Mouse (Mus musculus): Measurements from ENCODE around the gene Plxna4.

The Plxna4 gene

DNA sequence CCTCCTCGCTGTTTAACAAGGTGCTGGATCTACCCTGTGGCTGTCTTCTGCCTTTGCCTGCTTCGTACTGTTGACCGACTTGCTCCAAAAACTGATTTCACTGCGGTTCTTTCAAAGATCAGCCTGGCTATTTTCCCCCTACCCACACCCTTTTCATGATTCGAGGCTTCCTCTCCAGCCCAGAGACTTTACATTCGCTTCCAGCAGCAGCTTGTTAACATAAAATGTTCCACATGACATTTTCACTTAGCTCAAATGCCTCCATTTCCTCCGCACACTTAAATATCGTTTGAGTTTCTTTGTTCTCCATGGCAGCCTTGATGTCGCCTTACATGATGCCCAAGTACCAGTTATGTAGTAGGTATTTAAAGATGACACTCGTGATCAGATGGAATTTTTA, 336.3 kb downstream of the Plxna4 start:
- in situ Hi-C loops (cut with MboI) = no loop called here

GRCm38 (mm10) chr6:32246036-32246435, 342.0 kb downstream of the Plxna4 start:
- in situ Hi-C loops (cut with MboI) = no loop called here

GRCm38 (mm10) chr6:32243040-32243439, 345.0 kb downstream of the Plxna4 start:
- in situ Hi-C loops (cut with MboI) = no loop called here

- in situ Hi-C loops (cut with MboI) = no loop called here
These were observed 356.6 kb downstream of the Plxna4 start for GRCm38 (mm10) chr6:32231383-32231782.

DNA sequence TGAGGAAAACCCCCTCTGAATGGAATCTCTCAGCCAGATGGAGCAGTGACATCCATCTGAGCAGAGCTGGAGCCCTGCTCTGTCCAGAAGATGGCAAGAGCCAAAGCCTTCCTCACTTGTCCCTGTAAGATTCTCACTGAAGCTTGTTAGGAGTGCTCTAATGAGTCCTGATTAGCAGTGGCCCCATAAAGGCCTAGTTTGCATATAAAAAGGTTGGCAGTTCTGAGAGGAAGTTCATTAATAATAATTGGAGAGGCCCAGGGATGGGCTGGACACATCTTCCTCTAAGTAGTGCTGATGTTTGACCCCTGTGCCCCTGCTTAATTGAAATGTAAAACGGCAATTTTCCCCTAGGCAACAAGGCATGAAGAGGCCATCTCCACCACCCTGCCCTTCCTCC, 361.4 kb downstream of the Plxna4 start:
- in situ Hi-C loops (cut with MboI) = no loop called here

- in situ Hi-C loops (cut with MboI) = no loop called here
These were observed 363.8 kb downstream of the Plxna4 start for GRCm38 (mm10) chr6:32224007-32224703.

GRCm38 (mm10) chr6:32220765-32221164, 367.2 kb downstream of the Plxna4 start:
- in situ Hi-C loops (cut with MboI) = no loop called here

DNA sequence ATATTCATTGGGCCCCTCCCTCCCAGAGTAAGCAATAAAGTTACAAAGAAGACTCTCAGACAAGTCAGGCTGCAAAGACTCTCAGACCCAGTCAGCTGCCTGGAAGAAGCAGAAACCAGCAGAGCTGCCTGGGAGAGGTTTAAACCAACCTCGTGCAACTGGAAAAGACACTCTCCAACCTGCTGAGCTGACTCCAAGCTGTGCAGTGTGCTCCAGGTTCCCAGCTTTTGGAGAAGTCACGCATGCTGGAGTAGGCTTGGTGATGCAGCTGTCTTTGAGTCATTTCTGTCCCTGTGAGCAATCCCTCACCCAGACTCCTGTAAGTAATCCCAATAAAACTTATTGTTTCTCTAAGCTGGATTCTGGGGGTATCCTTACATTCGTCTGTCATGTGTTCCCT, 369.4 kb downstream of the Plxna4 start:
- in situ Hi-C loops (cut with MboI) = no loop called here

DNA sequence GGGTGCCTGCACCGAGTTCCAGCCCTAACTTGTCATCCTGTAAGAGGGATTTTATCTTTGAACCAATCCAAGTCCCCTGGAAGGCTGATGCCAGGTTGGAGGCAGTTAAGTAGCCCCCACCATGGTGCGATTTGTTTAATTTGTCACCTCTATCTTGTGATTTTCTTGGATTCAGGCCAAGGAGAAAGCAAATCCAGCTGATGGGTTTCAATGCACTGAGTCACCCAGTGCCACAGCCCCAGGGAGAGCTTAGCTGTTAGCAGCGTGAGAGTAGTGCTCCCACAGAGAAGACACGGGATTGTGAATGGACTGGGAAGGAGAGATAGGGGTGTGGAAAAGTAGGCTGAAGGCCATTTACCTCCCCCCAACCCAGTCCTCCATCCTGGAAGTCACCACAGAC, 375.6 kb downstream of the Plxna4 start:
- in situ Hi-C loops (cut with MboI) = no loop called here

- in situ Hi-C loops (cut with MboI) = no loop called here
These were observed 377.9 kb downstream of the Plxna4 start for GRCm38 (mm10) chr6:32210139-32210538.

- in situ Hi-C loops (cut with MboI) = no loop called here
These were observed 379.0 kb downstream of the Plxna4 start for GRCm38 (mm10) chr6:32208951-32209350.

DNA sequence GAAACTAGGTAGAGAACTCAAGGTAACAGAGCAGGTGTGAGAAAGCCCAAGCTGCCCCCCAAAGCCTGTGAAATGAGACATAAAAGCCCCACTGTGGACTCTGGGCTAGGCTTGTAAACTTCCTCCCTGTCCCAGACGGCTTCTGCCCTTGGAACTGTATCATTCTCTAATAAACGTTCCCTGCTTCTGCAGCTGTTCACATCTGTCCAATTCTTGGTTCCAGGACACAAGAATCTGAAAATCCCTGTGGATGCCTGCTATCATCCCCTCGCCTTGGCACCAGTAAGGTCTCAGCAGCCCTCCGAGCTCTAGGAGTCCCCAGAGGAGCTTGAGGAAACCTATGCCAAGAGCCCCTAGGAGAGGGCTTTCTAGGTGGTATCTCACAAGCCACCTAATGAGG, 383.7 kb downstream of the Plxna4 start:
- in situ Hi-C loops (cut with MboI) = no loop called here

- in situ Hi-C loops (cut with MboI) = no loop called here
These were observed 384.6 kb downstream of the Plxna4 start for GRCm38 (mm10) chr6:32203389-32203788.

DNA sequence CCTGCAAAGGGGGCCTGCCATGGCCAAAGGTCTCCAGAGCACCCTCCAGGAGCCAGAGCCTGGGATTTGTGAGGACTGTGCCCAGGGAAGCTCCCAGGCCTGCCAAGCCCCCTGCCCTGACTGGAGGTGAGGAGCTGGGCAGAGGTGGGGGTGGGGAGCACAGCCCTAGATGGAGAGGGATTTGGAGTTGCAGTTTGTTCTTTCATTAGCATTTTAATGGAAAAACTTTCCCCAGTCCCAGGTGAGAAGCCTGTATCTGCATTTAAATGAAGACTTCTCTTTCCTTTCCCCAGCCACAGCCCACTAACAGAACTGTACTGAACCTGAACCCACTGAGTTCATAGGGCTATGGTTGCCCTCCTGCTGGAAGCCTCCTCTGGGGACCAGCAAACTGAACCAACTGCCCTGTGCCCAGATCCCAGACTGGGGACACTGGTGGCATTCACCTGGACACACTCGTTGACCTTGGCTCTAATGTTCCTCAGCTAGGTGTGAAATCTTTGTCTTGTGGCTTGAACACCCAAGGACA, 385.3 kb downstream of the Plxna4 start:
- in situ Hi-C loops (cut with MboI) = no loop called here

GRCm38 (mm10) chr6:32201506-32201905, 386.5 kb downstream of the Plxna4 start:
- in situ Hi-C loops (cut with MboI) = no loop called here

DNA sequence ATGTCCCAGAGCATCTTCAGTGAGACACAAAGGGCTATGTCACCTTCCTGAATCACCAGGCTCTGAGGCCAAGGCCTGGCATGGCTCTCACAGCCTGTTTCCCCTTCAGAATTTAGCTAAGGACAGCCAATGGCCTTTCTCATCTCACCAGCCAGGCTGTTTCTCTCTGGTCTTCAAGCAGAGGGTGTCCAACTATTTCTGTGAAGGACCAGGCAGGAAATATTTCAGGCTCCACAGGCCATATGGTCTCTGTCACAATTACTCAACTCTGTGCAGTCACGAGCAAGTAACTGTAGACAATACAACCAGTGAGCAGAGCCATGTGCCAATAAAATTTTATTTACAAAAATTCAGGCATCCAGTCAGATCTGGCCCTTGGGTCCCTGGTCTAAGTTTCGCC, 388.4 kb downstream of the Plxna4 start:
- in situ Hi-C loops (cut with MboI) = no loop called here

DNA sequence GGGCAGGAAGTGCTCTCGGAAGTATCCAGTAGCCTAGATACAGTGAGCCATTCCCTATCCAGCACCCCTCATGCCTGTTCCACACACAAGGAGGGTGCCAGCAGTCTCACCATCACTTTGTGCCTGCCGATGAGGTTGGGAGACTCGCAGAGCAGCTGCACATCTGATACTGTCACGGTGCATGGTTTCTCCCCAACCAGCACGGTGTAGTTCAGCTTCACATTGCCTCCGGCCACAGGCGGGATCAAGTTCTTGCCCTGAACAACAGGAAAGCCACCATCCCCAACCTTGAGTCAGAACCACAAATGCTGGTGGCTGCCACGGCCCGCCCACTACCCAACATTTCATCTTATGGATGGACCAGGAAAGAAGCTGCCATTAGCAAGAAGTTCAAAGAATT, 391.1 kb downstream of the Plxna4 start:
- in situ Hi-C loops (cut with MboI) = no loop called here

- in situ Hi-C loops (cut with MboI) = no loop called here
These were observed 394.9 kb downstream of the Plxna4 start for GRCm38 (mm10) chr6:32193046-32193445.

DNA sequence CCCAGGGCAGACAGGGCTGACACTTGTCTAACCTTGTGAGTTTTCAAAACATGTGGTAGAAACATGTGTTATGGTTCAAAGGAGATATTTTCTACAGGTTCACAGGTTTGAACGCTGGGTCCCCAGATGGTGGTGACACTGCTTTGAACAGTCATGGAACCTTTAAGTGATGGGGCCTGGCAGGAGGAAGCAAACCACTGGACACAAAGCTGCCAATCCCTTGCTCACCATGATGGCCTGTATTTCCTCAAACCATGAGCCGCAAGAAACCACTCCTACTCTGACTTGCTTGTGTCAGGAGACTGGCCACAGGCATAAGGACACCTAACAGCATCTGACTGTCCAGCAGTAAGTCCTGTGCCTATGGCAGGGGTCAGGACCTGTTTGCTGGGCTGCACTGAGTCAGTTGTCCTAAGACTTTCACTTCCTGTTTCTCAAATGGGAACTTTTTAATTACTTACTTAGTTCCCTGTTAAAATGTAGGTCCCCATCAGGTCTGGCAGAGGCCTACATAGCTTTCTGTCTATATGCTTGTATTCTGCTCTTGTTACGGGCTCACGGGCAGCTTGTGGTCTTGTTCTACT, 403.5 kb downstream of the Plxna4 start:
- in situ Hi-C loops (cut with MboI) = no loop called here

GRCm38 (mm10) chr6:32183651-32184185, 404.3 kb downstream of the Plxna4 start:
- in situ Hi-C loops (cut with MboI) = no loop called here

DNA sequence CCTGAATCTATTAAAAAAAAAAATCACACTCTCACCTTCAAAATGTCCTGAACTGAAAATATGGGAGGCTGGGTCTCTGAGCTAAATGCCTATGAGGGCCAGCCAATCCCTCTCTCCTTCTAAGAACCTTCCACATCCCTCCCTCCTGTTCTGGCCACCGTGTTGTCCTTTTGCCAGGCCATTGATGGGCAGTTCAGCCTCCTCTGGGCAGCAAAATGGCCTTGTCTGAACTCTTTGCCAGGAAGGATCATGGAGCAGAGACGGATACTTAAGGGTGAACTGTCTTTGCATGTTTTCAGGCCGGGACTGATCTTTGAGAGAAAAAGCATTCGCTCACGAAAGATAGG, 408.0 kb downstream of the Plxna4 start:
- in situ Hi-C loops (cut with MboI) = no loop called here

GRCm38 (mm10) chr6:32179346-32180011, 408.5 kb downstream of the Plxna4 start:
- in situ Hi-C loops (cut with MboI) = no loop called here

DNA sequence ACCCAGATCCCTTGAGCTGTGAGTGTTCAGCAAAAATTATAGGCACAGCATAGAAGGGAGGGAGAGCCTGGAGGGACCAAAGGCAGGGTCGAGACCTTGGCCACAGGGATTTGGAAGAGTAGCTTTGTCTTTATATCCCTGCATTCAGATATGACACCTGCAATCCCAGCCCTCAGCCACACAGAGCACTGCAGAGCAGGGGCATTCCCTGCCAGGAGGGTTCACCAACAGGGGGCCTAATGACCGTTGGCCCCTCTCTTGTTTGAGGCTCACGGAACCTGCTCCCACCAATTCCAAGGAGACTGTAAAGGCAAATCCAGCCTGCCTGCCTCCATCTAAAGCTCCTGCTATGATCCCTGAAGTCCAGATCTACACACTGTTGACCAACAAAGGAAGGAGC, 410.1 kb downstream of the Plxna4 start:
- in situ Hi-C loops (cut with MboI) = no loop called here
